11 mouse cellular contexts compared by ENCODE assay signal in genomic region chr6:117218442-117219299, GRCm38 (mm10). TPM values are rescaled to one million over a fixed set of nuclear protein-coding genes. Genes with fewer than 3 reads are reported as not detected.
DNase-seq lines count a peak whose midpoint lies in the region; ATAC-seq and TF ChIP-seq lines count a peak whose summit lies in the region.
"Had no signal": no experiment of that assay in that cellular context is flagged by ENCODE, and none has a peak within 500 bp of the region (broad histone marks: within the 10 kb centered on the region; RNA-seq: fewer than 3 reads in every experiment).

No protein-coding gene starts in this region.

- H3K4me1 ChIP-seq in embryonic facial prominence, embryonic 13.5 days, result peaks cover 21% of the 10 kb centered on the region
- H3K4me1 ChIP-seq in neural tube, embryonic 15.5 days, result no peaks in the 10 kb centered on the region
- H3K4me1 ChIP-seq in intestine, postnatal 0 days (replicated peaks; ENCODE audit: control insufficient read depth, insufficient read depth, low read length), result no peaks in the 10 kb centered on the region

- no peak for TF ChIP-seq CTCF in intestine, postnatal 0 days (IDR thresholded peaks at IDR 0.05; ENCODE audit: low read depth)

- H3K36me3 ChIP-seq in embryonic facial prominence, embryonic 13.5 days, result no peaks in the 10 kb centered on the region
- H3K36me3 ChIP-seq in neural tube, embryonic 15.5 days, result no peaks in the 10 kb centered on the region
- no peaks in the 10 kb centered on the region for H3K36me3 ChIP-seq in intestine, postnatal 0 days (ENCODE audit: control insufficient read depth, insufficient read depth)
- H3K36me3 ChIP-seq: heart, embryonic 13.5 days had no signal

- 70% methylated on average over 9 of the region's 9 CpGs for WGBS in embryonic facial prominence, embryonic 13.5 days
- 88% methylated on average over 9 of the region's 9 CpGs for WGBS in neural tube, embryonic 15.5 days
- 90% methylated on average over 9 of the region's 9 CpGs for WGBS in intestine, postnatal 0 days

- DNase-seq in left cerebral cortex, adult 18-20 months (ENCODE audit: low spot score in 2 of 2), result peak; percentile 8 to 31
- DNase-seq in left cerebral cortex, postnatal 10 days (ENCODE audit: extremely low spot score in 1 of 2, low spot score in 2 of 2), result no peak
- DNase-seq in cerebellum, adult 8-10 months, result peak; percentile 13
- DNase-seq: kidney, adult 11 months had no signal

- no peaks in the 10 kb centered on the region for H3K9me3 ChIP-seq in embryonic facial prominence, embryonic 13.5 days
- no peaks in the 10 kb centered on the region for H3K9me3 ChIP-seq in neural tube, embryonic 15.5 days (replicated peaks)
- no peaks in the 10 kb centered on the region for H3K9me3 ChIP-seq in intestine, postnatal 0 days (ENCODE audit: control insufficient read depth)
- H3K9me3 ChIP-seq: heart, embryonic 13.5 days had no signal

- no peak overlapping the region for H3K4me3 ChIP-seq in embryonic facial prominence, embryonic 13.5 days
- H3K4me3 ChIP-seq in neural tube, embryonic 15.5 days (replicated peaks), result no peak overlapping the region
- H3K4me3 ChIP-seq in intestine, postnatal 0 days (ENCODE audit: low read depth, low read length), result no peak overlapping the region
- H3K4me3 ChIP-seq: heart, embryonic 13.5 days had no signal

- H3K9ac ChIP-seq in embryonic facial prominence, embryonic 13.5 days, result no peak overlapping the region
- H3K9ac ChIP-seq in neural tube, embryonic 15.5 days (replicated peaks), result no peak overlapping the region
- H3K9ac ChIP-seq in intestine, postnatal 0 days (ENCODE audit: low read depth, low read length), result no peak overlapping the region
- H3K9ac ChIP-seq: heart, embryonic 13.5 days had no signal

- no peak overlapping the region for H3K4me2 ChIP-seq in embryonic facial prominence, embryonic 13.5 days
- no peak overlapping the region for H3K4me2 ChIP-seq in neural tube, embryonic 15.5 days
- H3K4me2 ChIP-seq in intestine, postnatal 0 days (replicated peaks; ENCODE audit: low read depth), result no peak overlapping the region
- H3K4me2 ChIP-seq: heart, embryonic 13.5 days had no signal

- no peaks in the 10 kb centered on the region for H3K27me3 ChIP-seq in embryonic facial prominence, embryonic 13.5 days
- no peaks in the 10 kb centered on the region for H3K27me3 ChIP-seq in neural tube, embryonic 15.5 days (replicated peaks)
- H3K27me3 ChIP-seq in intestine, postnatal 0 days (replicated peaks; ENCODE audit: control insufficient read depth, insufficient read depth, low read length), result no peaks in the 10 kb centered on the region
- H3K27me3 ChIP-seq: heart, embryonic 13.5 days had no signal

- intact Hi-C loops in left cerebral cortex, postnatal 10 days (cut with DNase I), result no loop called here

- peak overlapping the region; percentile 52 for H3K27ac ChIP-seq in embryonic facial prominence, embryonic 13.5 days
- no peak overlapping the region for H3K27ac ChIP-seq in neural tube, embryonic 15.5 days (replicated peaks)
- H3K27ac ChIP-seq in intestine, postnatal 0 days (ENCODE audit: low read depth, low read length), result no peak overlapping the region
- H3K27ac ChIP-seq: heart, embryonic 13.5 days had no signal

- ATAC-seq in embryonic facial prominence, embryonic 13.5 days (ENCODE audit: insufficient number of reproducible peaks, insufficient read depth, low FRiP score, low TSS enrichment, low read depth), result no peak
- peak; percentile 92 for ATAC-seq in megakaryocyte, adult 5-6 weeks (ENCODE audit: poor library complexity, severe bottlenecking)
- ATAC-seq in neural tube, embryonic 15.5 days (ENCODE audit: low FRiP score), result no peak
- ATAC-seq in intestine, postnatal 0 days, result no peak
- ATAC-seq: activated CD4-positive, CD25-positive, alpha-beta regulatory T cell, adult 4 months; lung, postnatal 0 days had no signal

RNA-seq across cellular contexts. Expression of gene Cxcl12, which starts 50.3 kb away (rescaled TPM):
- 10 to 100 TPM; 47.2 to 51.4 TPM for total RNA-seq in left cerebral cortex, adult 18-20 months (2021)
- 10 to 100 TPM; 36.3 to 43.9 TPM for total RNA-seq in left cerebral cortex, postnatal 10 days (2021)
- polyA plus RNA-seq in embryonic facial prominence, embryonic 13.5 days (2015; fragmentation: Nextera tagmentation; extraction: Ambion mirVana), result 206 and 279 TPM in 2 replicates
- total RNA-seq in megakaryocyte, adult 5-6 weeks (2015), result 8.8 and 9.7 TPM in 2 replicates
- total RNA-seq in megakaryocyte, adult 5-6 weeks (2017), result 9.7 and 12.8 TPM in 2 replicates
- 38.5 and 90.4 TPM in 2 replicates for polyA plus RNA-seq in neural tube, embryonic 15.5 days (2015; fragmentation: Nextera tagmentation; extraction: Ambion mirVana)
- polyA plus RNA-seq in intestine, postnatal 0 days (2015; fragmentation: Nextera tagmentation; extraction: Ambion mirVana), result 57.5 and 58.0 TPM in 2 replicates
- polyA plus RNA-seq: activated CD4-positive, CD25-positive, alpha-beta regulatory T cell, adult 4 months had no signal

Comparison
In these comparisons a context has a peak if more than half of its experiments do, and no peak if none do; other contexts are left out.
1. DNase-seq: peak in left cerebral cortex, adult 18-20 months (2 of 2) and cerebellum, adult 8-10 months (single experiment); none in left cerebral cortex, postnatal 10 days (0 of 2).